Mouse (Mus musculus): ENCODE data around the gene Supt4a. TPM values are rescaled to one million over a fixed set of nuclear protein-coding genes. Genes with fewer than 3 reads are reported as not detected.

Gene Supt4a
- polyA plus RNA-seq, 1 experiment: 73.4 TPM

- no peaks in the 10 kb centered on the region for H3K4me1 ChIP-seq (ENCODE audit: control insufficient read depth, insufficient read depth, low read length)
- DNase-seq: peak; percentile 75
- 17% methylated on average over 32 of the region's 32 CpGs for WGBS
- peak overlapping the region; percentile 12 for H3K4me3 ChIP-seq (replicated peaks; ENCODE audit: extremely low read depth, low read depth, low read length)
- no peak for TF ChIP-seq POLR2A (IDR thresholded peaks at IDR 0.05; ENCODE audit: borderline replicate concordance, extremely low read depth, low read depth, low read length)
- TF ChIP-seq CTCF (IDR thresholded peaks at IDR 0.05; ENCODE audit: insufficient read depth, low read length): no peak
Measured at GRCm38 (mm10) chr11:87778100-87778765, 40.9 kb downstream of the Supt4a start.

GRCm38 (mm10) chr11:87778915-87779314 is 41.6 kb downstream of the Supt4a start:
- WGBS: 43% methylated on average over 12 of the region's 12 CpGs
- no peak overlapping the region for H3K4me3 ChIP-seq (replicated peaks; ENCODE audit: extremely low read depth, low read depth, low read length)
- no peak for TF ChIP-seq POLR2A (IDR thresholded peaks at IDR 0.05; ENCODE audit: borderline replicate concordance, extremely low read depth, low read depth, low read length)
- no peak for TF ChIP-seq CTCF (IDR thresholded peaks at IDR 0.05; ENCODE audit: insufficient read depth, low read length)

GRCm38 (mm10) chr11:87779392-87779791 is 42.0 kb downstream of the Supt4a start:
- H3K4me1 ChIP-seq (ENCODE audit: control insufficient read depth, insufficient read depth, low read length): no peaks in the 10 kb centered on the region
- 76% methylated on average over 4 of the region's 4 CpGs for WGBS
- no peak for TF ChIP-seq POLR2A (IDR thresholded peaks at IDR 0.05; ENCODE audit: borderline replicate concordance, extremely low read depth, low read depth, low read length)
- TF ChIP-seq CTCF (IDR thresholded peaks at IDR 0.05; ENCODE audit: insufficient read depth, low read length): no peak
- H3K4me3 ChIP-seq (replicated peaks; ENCODE audit: extremely low read depth, low read depth, low read length): no peak overlapping the region
- DNase-seq: no peak

More at GRCm38 (mm10) chr11:87778915-87779314, 41.6 kb downstream of the Supt4a start:
- no peak for DNase-seq
- no peaks in the 10 kb centered on the region for H3K4me1 ChIP-seq (ENCODE audit: control insufficient read depth, insufficient read depth, low read length)

GRCm38 (mm10) chr11:87780130-87780529 is 42.8 kb downstream of the Supt4a start:
- WGBS: 80% methylated on average over 8 of the region's 8 CpGs
- TF ChIP-seq POLR2A (IDR thresholded peaks at IDR 0.05; ENCODE audit: borderline replicate concordance, extremely low read depth, low read depth, low read length) (no peak), CTCF (IDR thresholded peaks at IDR 0.05; ENCODE audit: insufficient read depth, low read length) (no peak)
- no peak overlapping the region for H3K4me3 ChIP-seq (replicated peaks; ENCODE audit: extremely low read depth, low read depth, low read length)

GRCm38 (mm10) chr11:87790088-87790487 is 52.7 kb downstream of the Supt4a start:
- DNase-seq: no peak
- H3K4me1 ChIP-seq (ENCODE audit: control insufficient read depth, insufficient read depth, low read length): no peaks in the 10 kb centered on the region
- TF ChIP-seq POLR2A (IDR thresholded peaks at IDR 0.05; ENCODE audit: borderline replicate concordance, extremely low read depth, low read depth, low read length): no peak
- TF ChIP-seq CTCF (IDR thresholded peaks at IDR 0.05; ENCODE audit: insufficient read depth, low read length): no peak
- 80% methylated on average over 6 of the region's 6 CpGs for WGBS
- H3K4me3 ChIP-seq (replicated peaks; ENCODE audit: extremely low read depth, low read depth, low read length): no peak overlapping the region

More at GRCm38 (mm10) chr11:87780130-87780529, 42.8 kb downstream of the Supt4a start:
- H3K4me1 ChIP-seq (ENCODE audit: control insufficient read depth, insufficient read depth, low read length): no peaks in the 10 kb centered on the region
- no peak for DNase-seq

Other genes with a start within 250 kb of the Supt4a start
- not detected in 2 replicates for gene Gm11492, start 170.9 kb upstream of the Supt4a start, polyA plus RNA-seq (2012; rRNA removed)
- gene Sept4, start 168.6 kb upstream of the Supt4a start, polyA plus RNA-seq (2012; rRNA removed): 149 and 238 TPM in 2 replicates
- gene Mtmr4, start 145.4 kb upstream of the Supt4a start, polyA plus RNA-seq (2012; rRNA removed): 21.0 and 22.1 TPM in 2 replicates
- gene Hsf5, start 120.4 kb upstream of the Supt4a start, polyA plus RNA-seq (2012; rRNA removed): 0.02 TPM in 1 of 2 replicates, not detected in the other
- 10.5 and 12.6 TPM in 2 replicates for gene Rnf43, start 74.8 kb upstream of the Supt4a start, polyA plus RNA-seq (2012; rRNA removed)
- 5.8 TPM in 2 replicates for gene Tspoap1, start 23.0 kb downstream of the Supt4a start, polyA plus RNA-seq (2012; rRNA removed)
- 0.11 and 0.60 TPM in 2 replicates for gene Mpo, start 56.0 kb downstream of the Supt4a start, polyA plus RNA-seq (2012; rRNA removed)
- gene Lpo, start 90.7 kb downstream of the Supt4a start, polyA plus RNA-seq (2012; rRNA removed): 0.85 TPM in 1 of 2 replicates, not detected in the other
- 8.5 and 10.0 TPM in 2 replicates for gene Mks1, start 115.7 kb downstream of the Supt4a start, polyA plus RNA-seq (2012; rRNA removed)
- gene Epx, start 138.0 kb downstream of the Supt4a start, polyA plus RNA-seq (2012; rRNA removed): 0.24 TPM in 1 of 2 replicates, not detected in the other
- gene Olfr462, start 154.7 kb downstream of the Supt4a start, polyA plus RNA-seq (2012; rRNA removed): not detected in 2 replicates
- gene Olfr463, start 159.8 kb downstream of the Supt4a start, polyA plus RNA-seq (2012; rRNA removed): not detected in 2 replicates
- gene Olfr464, start 183.4 kb downstream of the Supt4a start, polyA plus RNA-seq (2012; rRNA removed): 0.34 and 0.53 TPM in 2 replicates
- gene Dynll2, start 250.0 kb downstream of the Supt4a start, polyA plus RNA-seq (2012; rRNA removed): 91.2 and 105 TPM in 2 replicates